Mouse (Mus musculus): ENCODE results near the gene Gfy. TPM values are rescaled to one million over a fixed set of nuclear protein-coding genes. Genes with fewer than 3 reads are reported as not detected.
"Not testable (repeated sequence)": the region's sequence is repeated elsewhere in the genome, so short reads cannot be mapped to it uniquely, and the experiment has no call there.

Gene Gfy
- total RNA-seq, 1 experiment from 2014 or later = not detected

GRCm38 (mm10) chr7:45155590-45155989, 23.8 kb downstream of the Gfy start:
- no peak for ATAC-seq (replicated peaks; ENCODE audit: insufficient number of reproducible peaks, low FRiP score, low TSS enrichment, poor library complexity, severe bottlenecking)

GRCm38 (mm10) chr7:45154993-45155514, 24.3 kb downstream of the Gfy start:
- no peak for ATAC-seq (replicated peaks; ENCODE audit: insufficient number of reproducible peaks, low FRiP score, low TSS enrichment, poor library complexity, severe bottlenecking)

GRCm38 (mm10) chr7:45154096-45154992, 25.0 kb downstream of the Gfy start, which contains the start of the genes Pih1d1 and Aldh16a1:
Pih1d1 (plus strand) TSS chr7:45154303.
Aldh16a1 (minus strand) TSS chr7:45154584.
- peak; percentile 81 for ATAC-seq (replicated peaks; ENCODE audit: insufficient number of reproducible peaks, low FRiP score, low TSS enrichment, poor library complexity, severe bottlenecking)

- ATAC-seq (replicated peaks; ENCODE audit: insufficient number of reproducible peaks, low FRiP score, low TSS enrichment, poor library complexity, severe bottlenecking) = no peak
These were observed 25.8 kb downstream of the Gfy start for GRCm38 (mm10) chr7:45153586-45153985.

GRCm38 (mm10) chr7:45153052-45153451, 26.3 kb downstream of the Gfy start:
- ATAC-seq (replicated peaks; ENCODE audit: insufficient number of reproducible peaks, low FRiP score, low TSS enrichment, poor library complexity, severe bottlenecking) = not testable (repeated sequence)

GRCm38 (mm10) chr7:45151303-45151702, 28.1 kb downstream of the Gfy start:
- ATAC-seq (replicated peaks; ENCODE audit: insufficient number of reproducible peaks, low FRiP score, low TSS enrichment, poor library complexity, severe bottlenecking) = no peak

- ATAC-seq (replicated peaks; ENCODE audit: insufficient number of reproducible peaks, low FRiP score, low TSS enrichment, poor library complexity, severe bottlenecking) = no peak
These were observed 29.0 kb downstream of the Gfy start for GRCm38 (mm10) chr7:45150321-45150720.

GRCm38 (mm10) chr7:45149545-45149944, 29.8 kb downstream of the Gfy start:
- no peak for ATAC-seq (replicated peaks; ENCODE audit: insufficient number of reproducible peaks, low FRiP score, low TSS enrichment, poor library complexity, severe bottlenecking)

- no peak for ATAC-seq (replicated peaks; ENCODE audit: insufficient number of reproducible peaks, low FRiP score, low TSS enrichment, poor library complexity, severe bottlenecking)
These were observed 30.8 kb downstream of the Gfy start for GRCm38 (mm10) chr7:45148534-45149098.

- ATAC-seq (replicated peaks; ENCODE audit: insufficient number of reproducible peaks, low FRiP score, low TSS enrichment, poor library complexity, severe bottlenecking) = no peak
These were observed 31.5 kb downstream of the Gfy start for GRCm38 (mm10) chr7:45147899-45148298.

GRCm38 (mm10) chr7:45147267-45147666, 32.1 kb downstream of the Gfy start:
- ATAC-seq (replicated peaks; ENCODE audit: insufficient number of reproducible peaks, low FRiP score, low TSS enrichment, poor library complexity, severe bottlenecking) = no peak

GRCm38 (mm10) chr7:45145460-45145859, 33.9 kb downstream of the Gfy start:
- no peak for ATAC-seq (replicated peaks; ENCODE audit: insufficient number of reproducible peaks, low FRiP score, low TSS enrichment, poor library complexity, severe bottlenecking)

GRCm38 (mm10) chr7:45144368-45145174, 34.8 kb downstream of the Gfy start:
- ATAC-seq (replicated peaks; ENCODE audit: insufficient number of reproducible peaks, low FRiP score, low TSS enrichment, poor library complexity, severe bottlenecking) = no peak

GRCm38 (mm10) chr7:45141914-45142313, 37.5 kb downstream of the Gfy start:
- no peak for ATAC-seq (replicated peaks; ENCODE audit: insufficient number of reproducible peaks, low FRiP score, low TSS enrichment, poor library complexity, severe bottlenecking)

- no peak for ATAC-seq (replicated peaks; ENCODE audit: insufficient number of reproducible peaks, low FRiP score, low TSS enrichment, poor library complexity, severe bottlenecking)
These were observed 38.0 kb downstream of the Gfy start for GRCm38 (mm10) chr7:45141319-45141718.

- no peak for ATAC-seq (replicated peaks; ENCODE audit: insufficient number of reproducible peaks, low FRiP score, low TSS enrichment, poor library complexity, severe bottlenecking)
These were observed 39.3 kb downstream of the Gfy start for GRCm38 (mm10) chr7:45139904-45140723.

- ATAC-seq (replicated peaks; ENCODE audit: insufficient number of reproducible peaks, low FRiP score, low TSS enrichment, poor library complexity, severe bottlenecking) = no peak
These were observed 41.0 kb downstream of the Gfy start for GRCm38 (mm10) chr7:45138403-45138802.

Data from monocyte, adult 5-6 weeks (primary cell).